Mouse (Mus musculus) midbrain, embryonic 11.5 days (tissue): ENCODE data around the gene Gm20715. TPM values are rescaled to one million over a fixed set of nuclear protein-coding genes. Genes with fewer than 3 reads are reported as not detected.

Experiments
- ATAC-seq: fragments of 200-750 bp; cut with Nextera tagmentation; 2 replicates; pipeline ENCODE4 v1.8.0; 2017; ENCODE audit warnings: moderate TSS enrichment, moderate library complexity; ENCODE audit not compliant: low FRiP score
- DNase-seq: peaks from one replicate; pipeline ENCODE4 v3.0.0; 2015; ENCODE audit warnings: low spot score; ENCODE audit errors: missing footprints
- H3K27ac ChIP-seq: fragments of 300-500 bp; sonication (generic); 2 replicates; pipeline ENCODE4 v1.5.1; 2014; ENCODE audit warnings: low read depth, low read length
- H3K27me3 ChIP-seq: fragments of 300-500 bp; sonication (generic); 2 replicates; pipeline ENCODE4 v1.6.1; 2014; ENCODE audit warnings: mild to moderate bottlenecking, low read length, moderate library complexity, mixed read lengths; ENCODE audit not compliant: control insufficient read depth, insufficient read depth
- H3K36me3 ChIP-seq: fragments of 300-500 bp; sonication (generic); 2 replicates; pipeline ENCODE4 v1.6.1; 2014; ENCODE audit warnings: mild to moderate bottlenecking, low read length, moderate library complexity, mixed read lengths; ENCODE audit not compliant: control insufficient read depth, insufficient read depth
- H3K4me1 ChIP-seq: fragments of 300-500 bp; sonication (generic); 2 replicates; pipeline ENCODE4 v1.6.1; 2014; ENCODE audit warnings: low read length; ENCODE audit not compliant: control insufficient read depth, insufficient read depth
- H3K4me2 ChIP-seq: fragments of 300-500 bp; sonication (generic); 2 replicates; pipeline ENCODE4 v1.6.1; 2014; ENCODE audit warnings: mild to moderate bottlenecking, moderate library complexity
- H3K4me3 ChIP-seq: fragments of 300-500 bp; sonication (generic); 2 replicates; pipeline ENCODE4 v1.5.1; 2014; ENCODE audit warnings: low read depth, low read length
- H3K9ac ChIP-seq: fragments of 300-500 bp; sonication (generic); 2 replicates; pipeline ENCODE4 v1.6.1; 2014; ENCODE audit warnings: low read length
- H3K9me3 ChIP-seq: fragments of 300-500 bp; sonication (generic); 2 replicates; pipeline ENCODE4 v1.6.1; 2016; ENCODE audit warnings: low read length; ENCODE audit not compliant: control insufficient read depth
- WGBS: fragments of 180-500 bp; shearing (Covaris S2); extraction: QIAGEN DNeasy Blood & Tissue Kit; methylation state at CpG from one replicate; pipeline ENCODE4 v1.1.7; 2014; 5-methylcytosine and 5-hydroxymethylcytosine counted together
- polyA plus RNA-seq: library from polyadenylated mRNA; unstranded; fragments of >200 nt; fragmentation: Nextera tagmentation; extraction: Ambion mirVana; gene quantifications from 2 replicates; pipeline ENCODE4 v1.2.1, GENCODE M21; 2014

The Gm20715 gene
- polyA plus RNA-seq, 1 experiment from 2014 or later, result not detected

GRCm38 (mm10) chr7:6414626-6415441 is 4.8 kb downstream of the Gm20715 start:
- Histone ChIP-seq H3K4me2 (peak overlapping the region; percentile 27), H3K4me3 (no peak overlapping the region), H3K36me3 (no peaks in the 10 kb centered on the region), H3K27ac (no peak overlapping the region), H3K4me1 (no peaks in the 10 kb centered on the region), H3K9ac (no peak overlapping the region), H3K27me3 (no peaks in the 10 kb centered on the region), H3K9me3 (no peaks in the 10 kb centered on the region; the same call in 1 of the 2 replicates)
- DNase-seq, result no peak
- 9% methylated on average over 22 of the region's 22 CpGs for whole genome bisulfite sequencing
- peak; percentile 72; the same call in 1 of the 2 replicates for ATAC-seq

- no peak overlapping the region for H3K9ac ChIP-seq
- 0 out of 2 replicates have a peak, but pooled peaks have one; percentile 45 for ATAC-seq
These were observed 5.3 kb downstream of the Gm20715 start for GRCm38 (mm10) chr7:6415442-6415787.

GRCm38 (mm10) chr7:6419894-6420293 is 9.8 kb downstream of the Gm20715 start:
- Histone ChIP-seq H3K9me3 (no peaks in the 10 kb centered on the region; the same call in 1 of the 2 replicates), H3K27ac (no peak overlapping the region), H3K4me2 (no peak overlapping the region), H3K9ac (no peak overlapping the region), H3K27me3 (no peaks in the 10 kb centered on the region), H3K36me3 (no peaks in the 10 kb centered on the region), H3K4me3 (no peak overlapping the region), H3K4me1 (no peaks in the 10 kb centered on the region)
- ATAC-seq, result no peak
- WGBS, result 81% methylated on average over 6 of the region's 6 CpGs
- no peak for DNase-seq

More at GRCm38 (mm10) chr7:6415442-6415787, 5.3 kb downstream of the Gm20715 start:
- Histone ChIP-seq H3K4me1 (no peaks in the 10 kb centered on the region), H3K9me3 (no peaks in the 10 kb centered on the region; the same call in 1 of the 2 replicates), H3K36me3 (no peaks in the 10 kb centered on the region), H3K4me3 (no peak overlapping the region), H3K27ac (no peak overlapping the region), H3K27me3 (no peaks in the 10 kb centered on the region), H3K4me2 (no peak overlapping the region)
- WGBS, result 15% methylated on average over 8 of the region's 8 CpGs
- DNase-seq, result no peak

DNA sequence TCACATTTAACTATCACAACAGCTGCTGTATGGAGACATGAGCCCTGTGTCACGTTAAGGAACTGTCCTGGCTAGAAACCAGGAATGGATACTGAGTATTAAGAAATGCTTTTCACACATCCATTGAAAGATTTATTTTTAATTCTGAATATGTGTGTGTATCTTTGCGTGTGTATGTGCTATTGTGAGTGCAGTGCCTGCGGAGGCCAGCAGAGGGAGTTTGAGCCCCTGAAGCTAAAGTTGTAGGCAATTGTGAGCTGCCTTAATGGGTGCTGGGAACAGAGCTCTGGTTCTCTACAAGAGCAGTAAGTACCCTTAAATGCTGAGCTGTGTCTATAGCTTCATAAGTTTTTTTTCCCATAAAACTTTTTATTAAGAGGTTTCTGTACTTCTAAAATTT is 19.3 kb downstream of the Gm20715 start:
- ATAC-seq (no peak), DNase-seq (no peak)
- peaks cover 5% of the 10 kb centered on the region; the same call in 1 of the 2 replicates for H3K9me3 ChIP-seq
- H3K27ac ChIP-seq, result no peak overlapping the region
- peaks cover 1% of the 10 kb centered on the region; the same call in 1 of the 2 replicates for H3K4me1 ChIP-seq
- 88% methylated on average over 3 of the region's 3 CpGs for WGBS
- H3K27me3 ChIP-seq, result no peaks in the 10 kb centered on the region
- H3K9ac ChIP-seq, result no peak overlapping the region
- no peak overlapping the region for H3K4me3 ChIP-seq
- no peaks in the 10 kb centered on the region for H3K36me3 ChIP-seq
- no peak overlapping the region for H3K4me2 ChIP-seq

DNA sequence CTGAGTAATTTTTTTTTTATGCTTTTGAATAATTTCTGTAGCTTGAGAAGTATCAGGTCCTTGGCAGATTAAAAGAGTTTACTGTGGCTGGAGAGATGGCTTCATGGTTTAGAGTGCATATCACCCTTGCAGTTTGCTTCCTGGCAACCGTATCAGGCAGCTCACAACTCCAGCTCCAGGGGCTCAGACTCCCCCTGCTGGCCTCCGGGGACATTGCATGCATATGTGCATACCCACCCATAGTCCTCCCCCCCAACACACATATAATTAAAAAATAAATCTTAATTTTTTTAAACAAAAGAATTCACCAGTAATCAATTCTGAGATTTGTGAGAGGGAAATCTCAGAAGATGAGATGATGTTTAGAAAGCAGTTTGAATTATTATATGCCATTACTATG is 20.3 kb downstream of the Gm20715 start:
- ATAC-seq (no peak), DNase-seq (peak; percentile 87)
- H3K9me3 ChIP-seq, result peaks cover 5% of the 10 kb centered on the region; the same call in 1 of the 2 replicates
- 58% methylated on average over 2 of the region's 2 CpGs for WGBS
- no peak overlapping the region for H3K9ac ChIP-seq
- no peak overlapping the region for H3K4me2 ChIP-seq
- no peaks in the 10 kb centered on the region for H3K27me3 ChIP-seq
- H3K27ac ChIP-seq, result no peak overlapping the region
- no peak overlapping the region for H3K4me3 ChIP-seq
- H3K4me1 ChIP-seq, result peaks cover 5% of the 10 kb centered on the region; the same call in 1 of the 2 replicates
- no peaks in the 10 kb centered on the region for H3K36me3 ChIP-seq

- 86% methylated on average over 3 of the region's 3 CpGs for WGBS
- Histone ChIP-seq H3K4me3 (no peak within 1 kb of the TSS), H3K9ac (no peak within 1 kb of the TSS), H3K9me3 (no peaks in the 10 kb centered on the region), H3K4me2 (no peak within 1 kb of the TSS), H3K27me3 (no peaks in the 10 kb centered on the region), H3K36me3 (no peaks in the 10 kb centered on the region), H3K27ac (no peak within 1 kb of the TSS), H3K4me1 (peaks cover 8% of the 10 kb centered on the region; the same call in 1 of the 2 replicates)
- ATAC-seq (no peak), DNase-seq (no peak)
These were observed 28.3 kb downstream of the Gm20715 start, which contains the start of gene Olfr1344 for GRCm38 (mm10) chr7:6438388-6438787. Gene Olfr1344 (plus strand): TSS chr7:6438688.

- WGBS, result 53% methylated on average over 2 of the region's 2 CpGs
- Histone ChIP-seq H3K4me1 (no peaks in the 10 kb centered on the region), H3K4me3 (no peak overlapping the region), H3K27ac (no peak overlapping the region), H3K9me3 (no peaks in the 10 kb centered on the region), H3K4me2 (no peak overlapping the region), H3K27me3 (no peaks in the 10 kb centered on the region), H3K36me3 (no peaks in the 10 kb centered on the region), H3K9ac (no peak overlapping the region)
- ATAC-seq (no peak), DNase-seq (no peak)
These were observed 31.1 kb downstream of the Gm20715 start for GRCm38 (mm10) chr7:6441173-6441572.

DNA sequence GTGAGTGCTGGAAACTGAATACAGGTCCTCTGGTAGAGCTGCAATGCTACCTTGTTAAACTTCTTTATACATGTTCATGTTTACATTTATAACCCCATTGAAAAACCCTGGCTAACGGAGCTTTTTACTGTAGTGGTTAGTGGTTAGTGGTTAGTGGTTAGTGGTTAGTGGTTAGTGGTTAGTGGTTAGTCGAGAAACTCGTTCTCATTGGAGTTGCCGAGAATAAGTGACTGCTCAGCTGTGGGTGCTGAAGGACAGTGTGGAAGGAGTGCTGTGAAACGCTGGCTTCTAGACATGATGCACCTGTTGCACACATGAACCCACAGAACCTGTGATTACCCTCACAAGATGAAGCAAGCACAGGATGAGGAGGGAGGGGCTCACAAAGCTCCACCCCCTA is 37.7 kb downstream of the Gm20715 start:
- Histone ChIP-seq H3K27ac (no peak overlapping the region), H3K27me3 (no peaks in the 10 kb centered on the region), H3K4me2 (no peak overlapping the region), H3K4me3 (no peak overlapping the region), H3K4me1 (no peaks in the 10 kb centered on the region), H3K36me3 (no peaks in the 10 kb centered on the region), H3K9me3 (no peaks in the 10 kb centered on the region; the same call in 1 of the 2 replicates), H3K9ac (no peak overlapping the region)
- DNase-seq, result no peak
- WGBS, result 90% methylated on average over 5 of the region's 5 CpGs
- no peak for ATAC-seq

DNA sequence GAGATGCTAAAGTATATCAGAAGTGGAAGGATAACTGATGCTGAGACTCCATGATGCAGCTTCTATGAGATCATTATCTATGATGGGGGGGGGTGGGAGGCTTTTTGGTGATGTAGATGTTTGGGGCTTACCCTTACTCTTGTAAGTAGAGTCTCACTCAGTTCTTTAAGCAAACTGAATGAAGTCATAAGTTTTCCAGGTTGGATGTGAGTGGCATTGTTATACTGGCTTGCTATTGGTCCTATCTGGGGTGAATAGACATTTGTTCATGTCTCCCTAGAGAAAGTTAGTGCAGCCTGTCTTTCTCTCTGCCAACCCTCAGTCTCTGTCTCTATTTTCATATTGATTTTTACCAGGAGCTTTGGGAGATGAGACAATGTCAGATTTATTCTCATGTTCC is 45.8 kb downstream of the Gm20715 start, which contains the start of gene Olfr1336:
Olfr1336 (plus strand) TSS at position 301 of the 400 bp plus-strand sequence.
- Histone ChIP-seq H3K27me3 (no peaks in the 10 kb centered on the region), H3K36me3 (no peaks in the 10 kb centered on the region), H3K9me3 (no peaks in the 10 kb centered on the region; the same call in 1 of the 2 replicates), H3K4me1 (no peaks in the 10 kb centered on the region), H3K9ac (no peak within 1 kb of the TSS), H3K4me2 (no peak within 1 kb of the TSS), H3K4me3 (no peak within 1 kb of the TSS), H3K27ac (no peak within 1 kb of the TSS)
- no peak for DNase-seq
- ATAC-seq, result no peak
